Mouse (Mus musculus): ENCODE measurements around the gene Blmh. TPM values are rescaled to one million over a fixed set of nuclear protein-coding genes. Genes with fewer than 3 reads are reported as not detected.

The Blmh gene
- polyA plus RNA-seq, 1 experiment: 5.9 TPM

DNA sequence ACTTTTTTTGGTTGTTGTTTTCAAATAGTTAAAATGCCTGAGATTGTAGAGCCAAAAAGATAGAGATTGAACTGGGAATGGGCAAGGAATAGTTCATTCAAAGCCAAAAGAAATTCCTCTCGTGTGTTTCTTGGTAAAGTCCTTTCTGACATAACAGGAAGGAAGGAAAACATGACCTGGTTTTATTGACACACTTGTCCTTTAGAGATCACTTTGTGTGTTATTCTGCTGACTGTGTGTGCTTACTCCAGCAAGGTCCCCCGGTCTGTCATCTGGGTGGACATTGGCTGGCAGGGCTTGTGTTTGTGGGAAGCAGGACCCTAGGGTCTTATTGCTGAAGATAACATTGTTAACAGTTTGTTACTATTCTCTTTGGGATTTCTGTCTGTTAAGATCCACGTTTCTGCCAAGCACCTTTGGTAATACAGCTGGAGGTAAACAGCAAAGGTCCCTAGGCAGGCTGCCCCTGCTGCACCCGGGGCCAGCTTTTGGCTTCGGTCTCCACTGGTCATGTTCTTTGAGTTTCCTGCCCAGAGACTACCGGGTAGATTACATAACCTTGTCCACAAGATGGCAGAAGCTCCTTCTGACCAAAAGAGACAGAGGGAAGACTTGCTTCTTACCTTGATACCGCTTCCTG is 50.2 kb downstream of the Blmh start:
- no peak for TF ChIP-seq CTCF (IDR thresholded peaks at IDR 0.05; ENCODE audit: extremely low read depth, insufficient read depth, insufficient read length, insufficient replicate concordance)
- TF ChIP-seq POLR2A (IDR thresholded peaks at IDR 0.05; ENCODE audit: low read depth, low read length): no peak
- no peaks in the 10 kb centered on the region for H3K27me3 ChIP-seq (ENCODE audit: control insufficient read depth, insufficient read depth, low read length)
- no peaks in the 10 kb centered on the region for H3K4me1 ChIP-seq (ENCODE audit: control insufficient read depth, insufficient read depth, insufficient read length)
- peaks cover 29% of the 10 kb centered on the region for H3K36me3 ChIP-seq (ENCODE audit: control insufficient read depth, insufficient read depth, low read length)
- no peak for DNase-seq (ENCODE audit: low read depth in 1 of 2, low spot score in 2 of 2)
- H3K27ac ChIP-seq (ENCODE audit: insufficient read depth, low read length): no peak overlapping the region
- no peak overlapping the region for H3K4me3 ChIP-seq (ENCODE audit: extremely low read depth, insufficient read depth, insufficient read length)
- WGBS: 88% methylated on average over 7 of the region's 7 CpGs

DNA sequence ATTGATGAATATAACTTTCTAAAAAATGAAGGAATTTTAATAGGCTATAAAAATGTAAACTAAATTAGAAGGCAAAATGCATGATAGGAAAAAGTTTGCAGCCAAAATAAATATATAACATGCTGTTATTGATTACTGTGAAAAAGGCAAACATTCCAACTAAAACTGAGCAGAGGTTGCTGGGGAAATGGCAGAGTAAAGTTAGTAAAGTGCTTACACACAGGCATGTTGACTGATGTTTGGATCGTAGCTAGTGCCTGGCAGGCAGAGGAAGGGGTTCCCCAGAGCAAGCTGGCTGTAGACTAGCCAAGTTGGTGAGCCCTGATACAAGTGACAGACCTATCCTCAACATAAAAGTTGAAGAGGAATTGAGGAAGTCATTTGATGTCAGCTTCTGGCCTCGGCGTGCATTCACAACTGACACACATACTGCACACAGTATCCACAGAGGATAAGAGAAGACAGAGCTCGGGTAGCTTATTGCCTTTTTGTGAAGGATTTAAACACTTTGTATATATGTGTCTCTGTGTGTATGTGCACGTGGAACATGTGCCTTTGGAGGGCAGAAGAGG is 57.0 kb downstream of the Blmh start:
- H3K4me1 ChIP-seq (ENCODE audit: control insufficient read depth, insufficient read depth, insufficient read length): no peaks in the 10 kb centered on the region
- WGBS: 80% methylated on average over 5 of the region's 5 CpGs
- no peak overlapping the region for H3K4me3 ChIP-seq (ENCODE audit: extremely low read depth, insufficient read depth, insufficient read length)
- no peaks in the 10 kb centered on the region for H3K27me3 ChIP-seq (ENCODE audit: control insufficient read depth, insufficient read depth, low read length)
- DNase-seq (ENCODE audit: low read depth in 1 of 2, low spot score in 2 of 2): no peak
- TF ChIP-seq CTCF (IDR thresholded peaks at IDR 0.05; ENCODE audit: extremely low read depth, insufficient read depth, insufficient read length, insufficient replicate concordance): no peak
- TF ChIP-seq POLR2A (IDR thresholded peaks at IDR 0.05; ENCODE audit: low read depth, low read length): no peak
- H3K36me3 ChIP-seq (ENCODE audit: control insufficient read depth, insufficient read depth, low read length): peaks cover 15% of the 10 kb centered on the region
- H3K27ac ChIP-seq (ENCODE audit: insufficient read depth, low read length): no peak overlapping the region

- Histone ChIP-seq H3K36me3 (ENCODE audit: control insufficient read depth, insufficient read depth, low read length) (peaks cover 18% of the 10 kb centered on the region), H3K4me1 (ENCODE audit: control insufficient read depth, insufficient read depth, insufficient read length) (no peaks in the 10 kb centered on the region), H3K27me3 (ENCODE audit: control insufficient read depth, insufficient read depth, low read length) (no peaks in the 10 kb centered on the region), H3K27ac (ENCODE audit: insufficient read depth, low read length) (no peak overlapping the region), H3K4me3 (ENCODE audit: extremely low read depth, insufficient read depth, insufficient read length) (no peak overlapping the region)
- 93% methylated on average over 4 of the region's 4 CpGs for WGBS
- TF ChIP-seq CTCF (IDR thresholded peaks at IDR 0.05; ENCODE audit: extremely low read depth, insufficient read depth, insufficient read length, insufficient replicate concordance) (no peak), POLR2A (IDR thresholded peaks at IDR 0.05; ENCODE audit: low read depth, low read length) (no peak)
- no peak for DNase-seq (ENCODE audit: low read depth in 1 of 2, low spot score in 2 of 2)
These were observed 57.8 kb downstream of the Blmh start for GRCm38 (mm10) chr11:76982415-76982814.

DNA sequence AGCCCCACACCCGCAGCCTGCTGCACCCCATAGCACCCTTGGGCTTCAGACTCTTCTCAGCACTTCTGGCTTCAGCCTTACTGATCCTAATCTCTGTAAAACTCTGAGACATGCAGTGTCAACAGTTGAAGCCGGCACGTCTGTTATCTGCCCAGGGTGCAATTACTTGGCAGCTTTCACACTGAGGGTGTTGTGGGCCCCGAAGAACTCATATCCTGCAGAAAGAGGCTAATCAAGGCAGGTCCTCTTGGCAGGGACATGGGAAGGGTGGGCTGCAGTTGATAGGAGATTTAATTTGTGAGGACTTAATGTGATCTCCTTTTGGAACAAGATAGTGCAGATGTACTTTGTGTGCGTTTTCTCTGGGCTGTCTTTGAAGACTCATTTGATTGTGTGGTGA is 59.0 kb downstream of the Blmh start:
- TF ChIP-seq POLR2A (IDR thresholded peaks at IDR 0.05; ENCODE audit: low read depth, low read length): no peak
- TF ChIP-seq CTCF (IDR thresholded peaks at IDR 0.05; ENCODE audit: extremely low read depth, insufficient read depth, insufficient read length, insufficient replicate concordance): no peak
- DNase-seq (ENCODE audit: low read depth in 1 of 2, low spot score in 2 of 2): no peak
- no peak overlapping the region for H3K27ac ChIP-seq (ENCODE audit: insufficient read depth, low read length)
- peaks cover 21% of the 10 kb centered on the region for H3K36me3 ChIP-seq (ENCODE audit: control insufficient read depth, insufficient read depth, low read length)
- 78% methylated on average over 5 of the region's 5 CpGs for WGBS
- H3K4me1 ChIP-seq (ENCODE audit: control insufficient read depth, insufficient read depth, insufficient read length): no peaks in the 10 kb centered on the region
- no peaks in the 10 kb centered on the region for H3K27me3 ChIP-seq (ENCODE audit: control insufficient read depth, insufficient read depth, low read length)
- no peak overlapping the region for H3K4me3 ChIP-seq (ENCODE audit: extremely low read depth, insufficient read depth, insufficient read length)

DNA sequence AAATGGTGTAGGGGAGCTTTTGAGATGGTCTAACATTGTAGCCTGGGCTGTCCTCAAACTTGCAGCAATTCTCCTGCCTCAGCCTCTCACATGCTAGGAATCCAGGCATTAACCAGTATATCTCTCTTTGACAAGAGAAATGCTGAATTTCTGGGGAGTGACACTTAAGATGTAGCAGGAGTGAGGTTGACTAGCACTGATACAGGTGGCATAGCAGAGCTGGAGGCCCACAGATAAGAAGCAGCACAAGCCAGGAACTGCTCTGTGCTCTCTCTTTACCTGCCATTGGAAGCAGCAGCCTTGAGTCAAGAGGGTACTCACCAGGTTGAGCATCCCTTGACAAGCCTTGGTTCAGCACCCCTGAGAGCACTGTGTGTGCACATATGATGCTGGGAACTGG is 59.6 kb downstream of the Blmh start:
- H3K4me3 ChIP-seq (ENCODE audit: extremely low read depth, insufficient read depth, insufficient read length): no peak overlapping the region
- no peak for DNase-seq (ENCODE audit: low read depth in 1 of 2, low spot score in 2 of 2)
- TF ChIP-seq CTCF (IDR thresholded peaks at IDR 0.05; ENCODE audit: extremely low read depth, insufficient read depth, insufficient read length, insufficient replicate concordance) (no peak), POLR2A (IDR thresholded peaks at IDR 0.05; ENCODE audit: low read depth, low read length) (no peak)
- no peaks in the 10 kb centered on the region for H3K4me1 ChIP-seq (ENCODE audit: control insufficient read depth, insufficient read depth, insufficient read length)
- H3K27ac ChIP-seq (ENCODE audit: insufficient read depth, low read length): no peak overlapping the region
- no peaks in the 10 kb centered on the region for H3K27me3 ChIP-seq (ENCODE audit: control insufficient read depth, insufficient read depth, low read length)
- peaks cover 18% of the 10 kb centered on the region for H3K36me3 ChIP-seq (ENCODE audit: control insufficient read depth, insufficient read depth, low read length)

DNA sequence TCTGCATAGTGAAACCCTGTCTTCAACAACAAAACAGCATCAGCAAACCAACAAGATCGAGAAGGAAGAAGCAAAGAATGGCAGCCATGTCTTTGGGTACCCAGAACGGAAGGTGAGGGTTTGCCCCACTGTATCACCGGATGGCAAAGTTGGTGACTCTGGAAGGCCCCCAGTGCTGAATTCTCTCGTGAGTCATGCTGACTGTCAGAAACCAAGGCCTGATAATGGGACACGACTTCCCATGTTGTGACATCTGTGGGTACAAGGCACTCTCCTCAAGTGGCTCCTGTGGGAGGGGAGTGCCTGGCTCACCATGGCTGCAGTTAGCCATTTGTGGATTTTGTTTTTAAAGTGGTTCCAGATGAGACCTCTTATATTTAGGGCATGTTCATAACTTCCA is 66.2 kb downstream of the Blmh start:
- peaks cover 15% of the 10 kb centered on the region for H3K36me3 ChIP-seq (ENCODE audit: control insufficient read depth, insufficient read depth, low read length)
- no peak for TF ChIP-seq POLR2A (IDR thresholded peaks at IDR 0.05; ENCODE audit: low read depth, low read length)
- TF ChIP-seq CTCF (IDR thresholded peaks at IDR 0.05; ENCODE audit: extremely low read depth, insufficient read depth, insufficient read length, insufficient replicate concordance): no peak
- H3K27ac ChIP-seq (ENCODE audit: insufficient read depth, low read length): no peak overlapping the region
- DNase-seq (ENCODE audit: low read depth in 1 of 2, low spot score in 2 of 2): no peak
- no peaks in the 10 kb centered on the region for H3K27me3 ChIP-seq (ENCODE audit: control insufficient read depth, insufficient read depth, low read length)
- H3K4me1 ChIP-seq (ENCODE audit: control insufficient read depth, insufficient read depth, insufficient read length): peaks cover 3% of the 10 kb centered on the region; the same call in 1 of the 2 replicates
- 72% methylated on average over 5 of the region's 5 CpGs for WGBS
- H3K4me3 ChIP-seq (ENCODE audit: extremely low read depth, insufficient read depth, insufficient read length): no peak overlapping the region

GRCm38 (mm10) chr11:76992886-76993285 is 68.3 kb downstream of the Blmh start:
- peak; percentile 63 to 80 for DNase-seq (ENCODE audit: low read depth in 1 of 2, low spot score in 2 of 2)
- no peak overlapping the region for H3K27ac ChIP-seq (ENCODE audit: insufficient read depth, low read length)
- peaks cover 8% of the 10 kb centered on the region for H3K27me3 ChIP-seq (ENCODE audit: control insufficient read depth, insufficient read depth, low read length)
- no peak overlapping the region for H3K4me3 ChIP-seq (ENCODE audit: extremely low read depth, insufficient read depth, insufficient read length)
- H3K4me1 ChIP-seq (ENCODE audit: control insufficient read depth, insufficient read depth, insufficient read length): peaks cover 9% of the 10 kb centered on the region; the same call in 1 of the 2 replicates
- peaks cover 3% of the 10 kb centered on the region; the same call in 1 of the 2 replicates for H3K36me3 ChIP-seq (ENCODE audit: control insufficient read depth, insufficient read depth, low read length)
- 2% methylated on average over 4 of the region's 4 CpGs for WGBS
- TF ChIP-seq CTCF (IDR thresholded peaks at IDR 0.05; ENCODE audit: extremely low read depth, insufficient read depth, insufficient read length, insufficient replicate concordance): no peak
- no peak for TF ChIP-seq POLR2A (IDR thresholded peaks at IDR 0.05; ENCODE audit: low read depth, low read length)
